Mouse (Mus musculus): ENCODE measurements around the gene Oscp1. TPM values are rescaled to one million over a fixed set of nuclear protein-coding genes. Genes with fewer than 3 reads are reported as not detected.

Gene Oscp1
- 1 to 10 TPM; 4.9 to 5.9 TPM for total RNA-seq (2021)

DNA sequence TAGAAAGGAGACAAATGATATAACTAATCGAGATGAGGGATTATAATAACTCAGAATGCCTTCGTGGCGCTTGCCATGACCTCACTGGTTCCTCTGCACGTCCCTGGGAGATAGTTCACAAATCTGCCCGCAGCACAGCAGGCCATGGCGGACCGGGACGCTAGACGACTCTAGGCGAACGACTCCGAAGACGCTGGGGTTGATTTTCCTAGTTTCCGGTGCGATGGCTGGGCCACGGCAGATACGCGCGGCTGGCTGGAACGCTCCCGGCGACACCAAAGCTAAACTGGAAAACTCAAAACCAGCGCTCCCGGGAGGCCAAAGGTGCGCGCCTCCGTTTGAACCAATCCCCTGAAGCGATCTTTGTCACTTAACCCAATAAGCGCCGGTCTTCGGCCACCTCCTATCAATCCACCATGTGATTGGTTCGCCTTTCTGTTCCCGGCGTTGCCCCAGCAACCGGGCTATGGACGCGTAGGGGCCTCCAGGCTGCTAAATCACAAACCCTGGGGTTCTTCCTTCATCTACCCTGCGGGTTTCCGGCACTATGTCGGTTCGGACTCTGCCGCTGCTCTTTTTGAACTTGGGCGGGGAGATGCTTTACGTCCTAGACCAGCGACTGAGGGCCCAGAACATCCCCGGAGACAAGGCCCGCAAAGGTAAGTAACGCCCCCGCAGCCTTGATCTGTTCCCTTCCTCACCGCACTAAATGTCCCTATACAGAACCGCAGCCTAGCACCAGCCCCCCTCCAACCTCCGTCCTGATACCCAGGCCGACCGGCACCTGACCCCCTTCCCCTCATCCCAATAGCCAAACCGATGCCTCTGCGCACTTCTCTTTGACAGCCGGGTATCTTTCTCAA, at the start of gene Oscp1:
TSS of gene Oscp1 (plus strand) at position 432 of the 863 bp plus-strand sequence.
- peak; percentile 90 for DNase-seq

DNA sequence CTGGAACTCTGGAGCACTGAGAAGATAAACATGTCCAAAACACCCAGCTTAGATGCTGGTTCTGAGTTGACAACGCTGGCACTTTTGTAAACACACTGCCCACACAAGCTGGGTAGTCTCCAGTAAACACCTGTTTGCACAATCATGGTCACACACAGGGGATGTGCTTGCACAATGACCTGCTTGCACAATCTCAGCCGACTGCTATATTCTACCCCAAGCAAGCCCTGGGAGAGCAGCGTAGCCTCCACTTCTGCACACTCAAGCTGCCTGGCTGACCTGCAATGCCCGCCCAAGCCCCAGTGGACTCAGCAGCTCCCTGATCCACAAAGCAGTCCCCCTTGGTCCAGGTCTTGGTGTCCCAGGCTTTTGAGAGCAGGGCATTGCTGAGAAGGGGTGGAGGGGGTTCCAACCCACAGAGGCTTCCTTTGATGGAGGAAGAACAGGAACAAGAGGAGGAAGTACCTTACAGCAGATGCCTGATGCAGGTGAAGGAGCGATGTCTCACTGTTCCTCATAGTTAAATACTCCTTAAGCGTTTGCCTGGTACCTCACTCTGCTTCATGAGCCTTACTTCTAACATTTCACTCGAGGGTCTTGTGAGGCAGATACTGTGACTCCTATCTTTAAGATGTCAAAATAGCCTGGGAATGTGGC, 40.6 kb upstream of the Oscp1 start:
- no peak for DNase-seq

GRCm38 (mm10) chr4:126018966-126019538, 39.3 kb upstream of the Oscp1 start:
- DNase-seq = no peak

DNA sequence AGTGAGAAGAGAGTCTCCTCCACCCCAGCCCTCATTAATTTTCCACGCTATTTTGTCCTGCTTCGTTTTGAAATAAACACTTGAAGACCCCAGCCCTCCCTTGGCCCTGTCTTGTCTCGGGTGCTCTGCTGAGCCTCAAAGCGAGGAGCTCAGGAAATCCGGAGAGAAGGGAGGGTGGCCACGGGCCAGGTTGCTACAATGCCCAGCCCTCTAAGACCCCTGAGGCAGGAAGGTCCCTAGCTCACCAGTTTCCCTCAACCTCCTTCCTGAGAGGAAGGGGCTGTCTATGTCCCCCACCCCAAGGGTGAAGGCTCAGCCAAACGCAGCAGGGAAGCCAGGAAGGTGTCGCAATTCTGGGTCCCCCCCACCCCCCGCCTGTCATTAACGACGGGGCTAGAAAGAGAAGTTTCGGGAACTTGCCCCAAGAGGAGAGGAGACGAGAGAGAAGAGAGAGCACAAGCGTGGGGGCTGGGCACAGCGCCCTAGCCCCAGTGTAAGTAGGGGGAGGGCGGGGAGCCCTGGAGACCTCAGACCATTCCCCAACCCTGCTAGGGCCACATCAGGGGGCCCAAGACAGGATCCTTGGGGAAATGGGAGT, 34.0 kb upstream of the Oscp1 start, which contains the start of gene Csf3r:
TSS of gene Csf3r (plus strand) at position 248 of the 598 bp plus-strand sequence.
- DNase-seq = no peak

DNA sequence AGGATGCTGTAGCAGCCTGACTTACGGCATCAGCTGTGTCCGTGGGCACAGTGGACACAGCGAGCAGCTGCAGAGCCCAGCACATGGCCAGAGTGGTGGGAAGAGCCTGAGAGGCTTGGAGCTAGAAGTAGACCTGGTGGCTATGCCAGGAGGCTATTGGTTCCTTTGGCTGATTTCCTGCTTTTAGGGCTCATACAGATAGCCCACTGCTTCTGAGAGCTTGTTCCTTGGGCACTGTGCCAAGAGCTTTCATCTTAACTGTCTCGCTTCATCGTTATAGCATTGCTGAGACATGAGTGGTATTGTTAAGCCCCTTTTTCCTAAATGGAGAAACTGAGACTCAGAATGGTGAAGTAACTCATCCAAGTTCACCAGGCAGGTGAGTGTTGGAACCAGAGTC, 32.6 kb upstream of the Oscp1 start:
- DNase-seq = no peak

- no peak for DNase-seq
These were observed 30.4 kb upstream of the Oscp1 start for GRCm38 (mm10) chr4:126027980-126028379.

GRCm38 (mm10) chr4:126029042-126029441, 29.3 kb upstream of the Oscp1 start:
- no peak for DNase-seq

GRCm38 (mm10) chr4:126030705-126031104, 27.7 kb upstream of the Oscp1 start:
- no peak for DNase-seq

GRCm38 (mm10) chr4:126035413-126035812, 23.0 kb upstream of the Oscp1 start:
- DNase-seq = no peak

DNA sequence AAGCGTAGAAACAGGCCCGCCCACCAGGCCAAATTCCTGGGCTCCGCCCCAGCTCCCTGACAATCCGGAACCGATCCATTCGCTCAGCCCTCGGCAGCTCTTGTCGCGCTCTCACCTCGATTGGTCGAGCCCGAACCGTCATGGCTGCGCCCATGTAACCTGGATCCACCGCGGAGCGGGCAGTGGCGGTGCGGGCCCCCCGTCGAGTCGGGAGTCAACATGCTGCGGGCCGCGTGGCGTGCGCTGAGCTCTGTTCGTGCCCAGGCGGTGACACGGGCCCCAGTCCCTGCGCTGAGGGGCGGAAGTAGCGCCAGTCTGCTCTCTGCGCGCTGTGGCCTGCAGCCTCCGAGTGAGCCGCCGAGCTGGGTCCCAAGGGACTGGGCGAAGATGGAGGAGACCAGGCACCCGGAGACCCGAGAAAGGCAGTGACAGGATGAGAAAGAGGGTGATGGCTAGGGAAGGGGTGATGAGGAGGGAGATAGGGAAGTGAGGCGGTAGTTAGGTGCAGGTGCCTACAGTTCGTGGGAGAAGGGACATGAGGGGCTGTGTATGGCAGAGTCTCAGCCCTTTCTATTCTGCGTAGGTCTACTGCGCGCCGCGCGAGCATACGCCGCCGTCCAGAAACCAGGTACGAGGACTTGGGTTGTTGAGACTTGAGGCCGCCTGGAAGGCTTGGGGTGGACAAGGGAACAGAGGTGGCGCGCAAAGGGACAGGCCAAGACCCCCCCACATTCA, 11.3 kb upstream of the Oscp1 start, which contains the start of gene Mrps15:
TSS of gene Mrps15 (plus strand) at position 75 of the 735 bp plus-strand sequence.
- peak; percentile 88 for DNase-seq

GRCm38 (mm10) chr4:126051617-126052016, 6.7 kb upstream of the Oscp1 start:
- DNase-seq = peak; percentile 43

DNA sequence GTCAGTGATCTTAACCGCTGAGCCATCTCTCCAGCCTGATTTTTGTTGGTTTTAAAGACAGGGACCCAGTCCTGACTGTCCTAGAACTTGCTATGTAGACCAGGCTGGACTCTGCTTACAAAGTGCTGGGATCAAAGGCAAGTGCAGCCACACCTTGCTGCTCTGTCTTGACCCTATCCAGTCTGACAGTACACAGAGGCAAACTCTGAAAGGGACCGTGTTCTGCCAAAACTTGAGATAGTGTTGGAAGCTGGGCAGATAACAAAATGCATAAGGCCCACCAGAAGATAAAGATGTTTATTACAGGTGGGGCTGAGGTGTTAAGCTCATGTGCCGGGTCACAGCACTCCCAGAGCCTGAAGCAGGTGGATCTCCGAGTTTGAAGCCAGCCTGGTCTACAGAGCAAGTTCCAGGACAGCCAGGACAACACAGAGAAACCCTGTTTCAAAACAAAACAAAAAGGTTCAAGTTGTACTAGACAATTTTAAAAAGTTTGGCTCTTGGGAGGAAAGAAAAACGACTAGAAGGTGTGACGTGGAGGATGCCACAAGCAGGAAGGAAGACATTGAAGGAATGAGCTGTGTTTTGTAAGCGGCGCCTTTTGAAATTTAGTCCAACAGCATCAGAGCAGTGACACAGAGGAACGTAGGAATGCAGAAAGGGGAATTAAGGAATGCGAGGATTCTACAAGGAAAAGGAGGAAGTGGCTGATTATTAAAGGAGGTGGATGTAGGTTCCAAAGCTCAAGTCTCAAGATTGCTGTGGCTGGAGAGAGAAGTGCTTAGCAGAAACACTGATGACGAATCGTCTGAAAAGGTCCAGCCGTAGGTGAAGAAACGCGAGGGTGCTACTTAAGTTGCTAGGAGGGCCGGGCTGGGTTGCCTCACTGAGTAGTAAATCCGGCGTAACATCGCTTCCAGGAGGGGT, 895 bp upstream of the Oscp1 start:
- no peak for DNase-seq

DNA sequence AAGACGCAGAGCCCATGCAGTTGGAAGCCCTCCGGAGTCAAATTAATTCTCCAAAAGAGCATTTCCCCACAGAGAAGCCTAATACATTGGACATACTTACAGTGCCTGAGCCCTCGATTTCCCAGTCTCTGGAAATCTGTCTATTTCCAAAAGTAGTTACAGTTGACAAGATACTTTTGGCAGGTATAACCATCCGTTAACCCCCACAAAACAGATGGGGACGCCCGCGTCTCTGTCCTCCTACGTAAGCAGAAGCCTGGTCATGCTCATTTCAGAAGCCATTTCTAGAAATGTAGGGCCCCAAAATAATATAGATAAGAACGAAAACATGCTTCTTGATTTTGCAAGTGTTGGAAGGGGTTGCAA, 615 bp downstream of the Oscp1 start:
- no peak for DNase-seq

GRCm38 (mm10) chr4:126062856-126063255, 4.5 kb downstream of the Oscp1 start:
- DNase-seq = peak; percentile 24

- no peak for DNase-seq
These were observed 6.9 kb downstream of the Oscp1 start for GRCm38 (mm10) chr4:126065241-126065640.

DNA sequence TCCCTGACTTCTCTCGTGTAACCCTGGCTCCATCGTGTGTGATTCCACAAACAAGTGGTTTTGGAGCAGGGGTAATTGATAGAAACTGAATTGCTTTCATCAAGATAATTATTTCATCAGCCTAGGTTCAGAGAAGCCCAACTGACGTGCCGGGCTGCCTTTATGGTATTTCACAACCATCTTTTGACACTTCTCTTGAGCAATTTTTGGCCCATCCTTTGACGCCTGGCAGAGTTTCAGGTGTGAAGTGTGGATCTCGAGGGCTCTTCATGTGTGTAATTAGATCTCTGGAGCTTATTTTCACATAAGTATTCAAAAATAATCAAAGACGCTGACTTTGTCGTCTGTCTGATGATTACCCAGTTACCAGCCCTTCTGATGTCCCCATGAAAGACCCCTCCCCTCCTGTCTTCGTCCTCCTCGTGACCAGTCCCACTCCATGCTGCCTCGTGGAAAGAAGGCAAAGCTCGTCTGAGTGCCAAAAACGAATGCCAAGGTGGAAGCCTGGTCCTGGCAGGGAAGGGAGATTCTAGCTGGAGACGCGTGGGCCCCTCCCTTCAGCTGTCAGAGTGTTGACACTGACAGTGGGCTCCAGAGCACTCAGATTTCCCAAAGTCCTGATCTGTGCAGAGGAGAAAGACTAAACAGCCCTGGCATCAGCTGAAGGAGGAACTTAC, 9.2 kb downstream of the Oscp1 start:
- DNase-seq = peak; percentile 22

DNA sequence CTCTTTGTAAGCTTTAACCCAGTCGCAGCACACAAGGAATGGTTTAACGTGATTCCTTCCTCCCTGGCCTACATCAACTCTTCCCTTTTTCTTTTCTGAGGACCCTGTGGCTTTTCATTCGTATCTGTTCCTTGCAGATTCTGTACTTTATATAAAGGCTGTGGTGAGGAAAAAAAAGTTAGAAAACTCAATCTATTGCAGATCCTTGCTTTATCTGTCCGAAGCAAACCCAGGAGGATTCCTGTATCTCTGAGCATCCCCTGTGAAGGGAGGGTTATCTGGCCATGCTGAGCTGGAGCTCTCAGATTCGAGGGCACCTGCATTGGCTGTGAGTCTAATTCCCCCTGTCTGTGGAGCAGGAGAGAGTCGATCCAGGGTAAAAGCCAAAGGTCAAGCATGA, 10.5 kb downstream of the Oscp1 start:
- no peak for DNase-seq

GRCm38 (mm10) chr4:126077833-126078232, 19.5 kb downstream of the Oscp1 start:
- no peak for DNase-seq

DNA sequence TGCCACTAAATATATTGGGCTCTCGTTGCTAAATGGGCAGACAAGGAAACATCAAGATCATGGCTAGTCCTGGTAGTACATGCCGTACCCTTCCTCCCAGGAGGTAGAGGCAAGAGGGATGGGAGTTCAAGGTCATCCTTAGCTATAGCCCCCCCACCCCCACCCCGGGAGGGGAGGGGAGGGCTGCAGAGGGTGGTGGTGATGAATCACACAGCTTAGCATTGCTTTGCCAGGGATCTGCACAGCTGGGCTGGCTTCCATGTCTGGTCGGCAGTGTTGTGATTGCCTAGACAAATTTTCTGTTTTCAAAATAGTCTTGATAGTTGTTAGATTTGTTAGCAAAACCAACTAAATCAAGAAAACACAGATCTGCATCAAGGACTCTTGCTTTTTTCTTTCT, 20.9 kb downstream of the Oscp1 start:
- DNase-seq = no peak

GRCm38 (mm10) chr4:126081601-126082000, 23.2 kb downstream of the Oscp1 start:
- no peak for DNase-seq

DNA sequence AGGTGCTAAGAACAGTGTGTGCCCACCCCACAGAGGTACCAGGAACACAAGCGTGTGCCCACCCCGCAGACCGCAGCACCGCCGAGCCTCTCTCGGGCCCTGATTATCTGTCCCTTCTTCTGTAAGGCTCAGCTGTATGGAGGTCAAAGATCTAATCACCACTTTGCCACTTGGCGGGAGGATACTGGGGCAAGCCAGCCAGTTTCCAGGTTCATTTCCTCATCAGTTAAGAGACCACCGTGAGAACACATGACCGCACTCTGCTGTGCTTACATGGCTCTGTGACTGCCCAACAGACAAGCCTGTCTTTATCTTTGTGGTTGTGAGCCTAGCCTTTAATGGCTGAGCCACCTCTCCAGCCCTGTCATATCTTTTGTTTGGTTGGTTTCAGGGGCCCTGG, 24.7 kb downstream of the Oscp1 start:
- no peak for DNase-seq
